Mouse (Mus musculus) embryonic facial prominence, embryonic 15.5 days (tissue): Measurements from ENCODE around the gene Osgin1. TPM values are rescaled to one million over a fixed set of nuclear protein-coding genes. Genes with fewer than 3 reads are reported as not detected.

Experiments used
- ATAC-seq: fragments of 200-750 bp; cut with Nextera tagmentation; 2 replicates; pipeline ENCODE4 v1.8.0; 2017; ENCODE audit warnings: low read depth, moderate TSS enrichment; ENCODE audit not compliant: insufficient number of reproducible peaks, low FRiP score, low TSS enrichment
- H3K27ac ChIP-seq: fragments of 300-500 bp; sonication (generic); replicated peaks from 2 replicates; pipeline ENCODE4 v1.5.1; 2015; ENCODE audit warnings: mild to moderate bottlenecking, inconsistent platforms
- H3K27me3 ChIP-seq: fragments of 300-500 bp; sonication (generic); 2 replicates; pipeline ENCODE4 v1.6.1; 2015; ENCODE audit warnings: inconsistent platforms
- H3K36me3 ChIP-seq: fragments of 300-500 bp; sonication (generic); 2 replicates; pipeline ENCODE4 v1.6.1; 2015; ENCODE audit warnings: mild to moderate bottlenecking, inconsistent platforms
- H3K4me1 ChIP-seq: fragments of 300-500 bp; sonication (generic); 2 replicates; pipeline ENCODE4 v1.6.1; 2015; ENCODE audit warnings: inconsistent platforms
- H3K4me2 ChIP-seq: fragments of 300-500 bp; sonication (generic); replicated peaks from 2 replicates; pipeline ENCODE4 v1.6.1; 2015; ENCODE audit warnings: mild to moderate bottlenecking, inconsistent platforms
- H3K4me3 ChIP-seq: fragments of 300-500 bp; sonication (generic); replicated peaks from 2 replicates; pipeline ENCODE4 v1.5.1; 2015; ENCODE audit warnings: mild to moderate bottlenecking, inconsistent platforms
- H3K9ac ChIP-seq: fragments of 300-500 bp; sonication (generic); 2 replicates; pipeline ENCODE4 v1.6.1; 2015; ENCODE audit warnings: inconsistent platforms
- H3K9me3 ChIP-seq: fragments of 300-500 bp; sonication (generic); replicated peaks from 2 replicates; pipeline ENCODE4 v1.6.1; 2016; ENCODE audit warnings: inconsistent platforms
- WGBS: fragments of 180-500 bp; shearing (Covaris S2); methylation state at CpG from one replicate; pipeline ENCODE4 v1.1.7; 2015; 5-methylcytosine and 5-hydroxymethylcytosine counted together
- polyA plus RNA-seq: library from polyadenylated mRNA; unstranded; fragments of >200 nt; fragmentation: Nextera tagmentation; extraction: Ambion mirVana; gene quantifications from 2 replicates; pipeline ENCODE4 v1.2.1, GENCODE M21; 2015

The Osgin1 gene
- polyA plus RNA-seq, 1 experiment from 2014 or later, result 3.0 TPM

DNA sequence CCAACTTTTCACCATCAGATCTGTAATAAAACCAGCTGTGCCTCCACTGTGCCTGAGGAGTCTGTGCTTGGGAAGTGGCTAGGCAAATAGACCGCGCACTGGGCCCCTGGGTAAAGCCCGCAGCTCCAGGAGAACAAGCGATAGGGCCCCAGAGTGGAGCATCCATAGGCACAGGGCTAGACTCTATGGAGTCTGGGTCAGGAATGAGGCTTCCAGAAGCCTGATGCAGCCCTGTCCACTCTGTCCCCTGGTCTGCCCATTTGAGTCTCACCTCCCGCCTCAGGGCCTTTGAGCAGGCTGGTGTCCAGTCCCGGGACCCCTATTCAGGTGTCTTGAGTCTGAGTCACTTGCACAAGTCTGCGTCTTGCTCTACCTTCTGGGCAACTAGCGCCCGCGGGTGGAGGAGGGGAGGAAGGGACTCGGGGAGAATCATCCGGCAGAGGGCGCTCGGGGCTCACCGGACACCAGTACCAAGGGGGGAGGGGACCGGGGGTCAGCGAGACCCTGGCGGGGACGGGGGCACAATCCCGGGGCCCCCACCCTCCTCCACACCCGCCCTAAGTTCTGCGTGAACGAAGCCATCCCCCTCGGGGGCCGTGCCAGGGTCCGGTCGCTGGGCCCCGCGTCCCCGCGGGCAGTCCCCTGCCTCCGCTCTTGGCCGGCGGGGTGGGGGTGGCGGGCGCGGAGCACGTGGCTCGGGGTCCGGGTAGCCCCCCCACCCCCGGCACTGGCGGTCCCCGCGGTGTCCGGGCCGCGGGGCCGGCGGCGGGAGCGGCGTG, 12.5 kb downstream of the Osgin1 start, which contains the start of gene Necab2:
Gene Necab2 (plus strand): TSS at position 509 of the 779 bp plus-strand sequence.
- no peak for ATAC-seq

DNA sequence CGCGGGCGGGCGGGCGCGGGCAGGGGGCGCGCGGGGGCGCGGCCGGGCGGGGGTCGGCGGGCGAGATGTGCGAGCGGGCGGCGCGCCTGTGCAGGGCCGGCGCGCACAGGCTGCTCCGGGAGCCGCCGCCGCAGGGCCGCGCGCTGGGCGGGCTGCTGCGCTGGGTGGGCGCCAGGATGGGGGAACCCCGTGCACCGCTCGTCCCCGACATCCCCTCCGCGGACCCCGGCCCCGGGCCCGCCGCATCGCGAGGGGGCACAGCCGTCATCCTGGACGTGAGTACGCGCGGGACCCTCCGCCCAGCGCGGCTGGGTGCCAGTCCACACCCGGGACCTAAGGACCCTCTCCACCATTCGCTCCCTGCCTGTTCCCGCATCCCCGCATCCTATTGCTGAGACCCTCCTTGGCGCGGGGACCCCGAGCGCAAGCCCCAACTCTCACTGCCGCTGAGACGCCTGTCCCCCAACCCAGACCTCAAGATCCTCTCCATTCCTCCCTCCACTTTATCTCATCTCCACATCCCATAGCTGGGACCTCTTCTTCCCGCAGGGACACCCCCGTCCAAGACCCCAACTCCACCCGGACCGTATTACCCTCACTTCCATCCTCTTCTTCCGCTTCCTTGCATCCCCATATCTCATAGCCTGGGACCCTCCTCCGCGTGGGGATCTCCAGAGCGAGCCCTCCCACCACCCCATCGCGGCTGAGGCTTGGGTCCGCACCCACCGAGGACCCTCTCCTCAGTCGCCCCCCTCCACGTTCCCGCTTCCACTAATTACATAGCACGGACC, 13.3 kb downstream of the Osgin1 start:
- peak overlapping the region; percentile 98 for H3K4me2 ChIP-seq
- under 1% methylated on average over 41 of the region's 80 CpGs for whole genome bisulfite sequencing
- peaks cover 37% of the 10 kb centered on the region for H3K27me3 ChIP-seq
- H3K36me3 ChIP-seq, result no peaks in the 10 kb centered on the region
- H3K27ac ChIP-seq, result no peak overlapping the region
- peak overlapping the region; percentile 50 for H3K9ac ChIP-seq
- peak overlapping the region; percentile 65 for H3K4me3 ChIP-seq
- ATAC-seq, result 0 out of 2 replicates have a peak, but pooled peaks have one; percentile 12
- no peaks in the 10 kb centered on the region for H3K9me3 ChIP-seq
- peaks cover 14% of the 10 kb centered on the region for H3K4me1 ChIP-seq

More for the DNA sequence above, 12.5 kb downstream of the Osgin1 start, which contains the start of gene Necab2:
- H3K4me2 ChIP-seq, result peak within 1 kb of the TSS; percentile 98
- no peaks in the 10 kb centered on the region for H3K36me3 ChIP-seq
- H3K9me3 ChIP-seq, result no peaks in the 10 kb centered on the region
- peak within 1 kb of the TSS; percentile 50 for H3K9ac ChIP-seq
- H3K27me3 ChIP-seq, result peaks cover 37% of the 10 kb centered on the region
- H3K4me3 ChIP-seq, result peak within 1 kb of the TSS; percentile 65
- peaks cover 14% of the 10 kb centered on the region for H3K4me1 ChIP-seq
- WGBS, result 2% methylated on average over 49 of the region's 52 CpGs
- H3K27ac ChIP-seq, result 0 out of 2 replicates have a peak within 1 kb of the TSS, but pooled peaks have one; percentile 11

DNA sequence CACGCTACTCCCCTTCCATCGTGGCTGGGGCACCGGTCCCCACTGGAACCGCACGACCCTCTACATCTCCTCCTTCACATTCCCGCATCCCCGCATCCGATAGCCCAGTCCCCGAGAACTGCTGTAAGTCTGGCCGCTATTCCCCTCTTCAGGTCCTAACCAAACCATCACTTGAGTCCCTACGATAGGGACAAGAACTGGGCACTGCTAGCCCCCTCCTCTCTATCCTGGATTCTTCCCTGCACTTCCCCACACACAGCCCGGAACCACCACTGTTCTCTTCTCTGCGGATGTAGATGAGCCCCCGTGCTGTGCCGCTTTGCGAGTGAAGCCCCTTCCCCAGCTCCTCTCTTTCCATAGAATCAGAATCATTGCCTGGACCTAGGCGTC, 13.9 kb downstream of the Osgin1 start:
- H3K27ac ChIP-seq, result no peak overlapping the region
- peak overlapping the region; percentile 98 for H3K4me2 ChIP-seq
- peaks cover 37% of the 10 kb centered on the region for H3K27me3 ChIP-seq
- WGBS, result 3% methylated on average over 17 of the region's 17 CpGs
- H3K36me3 ChIP-seq, result no peaks in the 10 kb centered on the region
- H3K4me3 ChIP-seq, result peak overlapping the region; percentile 65
- no peak for ATAC-seq
- no peaks in the 10 kb centered on the region for H3K9me3 ChIP-seq
- H3K4me1 ChIP-seq, result peaks cover 14% of the 10 kb centered on the region
- H3K9ac ChIP-seq, result no peak overlapping the region

GRCm38 (mm10) chr8:119449627-119450026, 15.7 kb downstream of the Osgin1 start:
- no peak overlapping the region for H3K4me3 ChIP-seq
- H3K36me3 ChIP-seq, result no peaks in the 10 kb centered on the region
- no peak for ATAC-seq
- 66% methylated on average over 12 of the region's 12 CpGs for WGBS
- H3K9ac ChIP-seq, result no peak overlapping the region
- peaks cover 14% of the 10 kb centered on the region for H3K4me1 ChIP-seq
- H3K27ac ChIP-seq, result no peak overlapping the region
- no peaks in the 10 kb centered on the region for H3K9me3 ChIP-seq
- peaks cover 37% of the 10 kb centered on the region for H3K27me3 ChIP-seq
- no peak overlapping the region for H3K4me2 ChIP-seq

GRCm38 (mm10) chr8:119451131-119451530, 17.2 kb downstream of the Osgin1 start:
- no peak overlapping the region for H3K4me3 ChIP-seq
- H3K9ac ChIP-seq, result no peak overlapping the region
- no peak for ATAC-seq
- no peak overlapping the region for H3K4me2 ChIP-seq
- peaks cover 26% of the 10 kb centered on the region for H3K27me3 ChIP-seq
- H3K36me3 ChIP-seq, result no peaks in the 10 kb centered on the region
- 85% methylated on average over 4 of the region's 4 CpGs for WGBS
- H3K27ac ChIP-seq, result no peak overlapping the region
- peaks cover 12% of the 10 kb centered on the region for H3K4me1 ChIP-seq
- H3K9me3 ChIP-seq, result no peaks in the 10 kb centered on the region

- H3K4me1 ChIP-seq, result no peaks in the 10 kb centered on the region
- 84% methylated on average over 5 of the region's 5 CpGs for WGBS
- no peaks in the 10 kb centered on the region for H3K36me3 ChIP-seq
- peaks cover 14% of the 10 kb centered on the region for H3K27me3 ChIP-seq
- ATAC-seq, result no peak
- H3K4me2 ChIP-seq, result no peak overlapping the region
- no peaks in the 10 kb centered on the region for H3K9me3 ChIP-seq
- H3K4me3 ChIP-seq, result no peak overlapping the region
- H3K27ac ChIP-seq, result no peak overlapping the region
- H3K9ac ChIP-seq, result no peak overlapping the region
Measured at GRCm38 (mm10) chr8:119452919-119453318, 19.0 kb downstream of the Osgin1 start.

- ATAC-seq, result no peak
- H3K4me2 ChIP-seq, result no peak overlapping the region
- H3K9me3 ChIP-seq, result no peaks in the 10 kb centered on the region
- 0 out of 2 replicates have a peak, but pooled peaks cover 4% of the 10 kb centered on the region for H3K4me1 ChIP-seq
- H3K27me3 ChIP-seq, result no peaks in the 10 kb centered on the region
- WGBS, result 82% methylated on average over 5 of the region's 5 CpGs
- no peak overlapping the region for H3K4me3 ChIP-seq
- no peaks in the 10 kb centered on the region for H3K36me3 ChIP-seq
- H3K9ac ChIP-seq, result no peak overlapping the region
- H3K27ac ChIP-seq, result no peak overlapping the region
Measured at GRCm38 (mm10) chr8:119456045-119456444, 22.1 kb downstream of the Osgin1 start.

- peaks cover 3% of the 10 kb centered on the region for H3K27me3 ChIP-seq
- no peak overlapping the region for H3K9ac ChIP-seq
- 50% methylated on average over 16 of the region's 16 CpGs for WGBS
- H3K9me3 ChIP-seq, result no peaks in the 10 kb centered on the region
- no peak overlapping the region for H3K4me2 ChIP-seq
- no peak for ATAC-seq
- H3K4me3 ChIP-seq, result no peak overlapping the region
- 0 out of 2 replicates have a peak, but pooled peaks cover 9% of the 10 kb centered on the region for H3K4me1 ChIP-seq
- H3K36me3 ChIP-seq, result no peaks in the 10 kb centered on the region
- H3K27ac ChIP-seq, result no peak overlapping the region
Measured at GRCm38 (mm10) chr8:119459724-119460123, 25.8 kb downstream of the Osgin1 start.

DNA sequence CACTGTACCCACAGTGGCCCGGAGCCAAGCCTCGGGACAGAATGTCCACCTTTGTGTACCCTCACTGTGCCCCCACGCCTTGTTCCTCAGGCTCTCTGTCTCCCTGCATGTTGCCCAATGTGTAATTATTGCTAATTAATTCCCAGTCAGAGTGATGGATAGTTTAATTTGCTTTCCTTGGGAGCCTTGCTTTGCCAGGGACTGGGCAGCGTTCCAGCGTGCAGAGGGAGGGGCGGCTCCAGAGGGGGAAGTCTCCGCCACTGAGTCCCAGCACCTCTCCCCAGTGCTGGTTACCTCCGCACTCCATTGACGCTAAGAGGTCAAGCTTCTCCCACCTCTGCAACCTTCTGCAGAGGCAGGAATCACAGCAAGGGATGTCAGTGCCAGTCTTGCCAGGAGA, 27.4 kb downstream of the Osgin1 start:
- peaks cover 24% of the 10 kb centered on the region for H3K4me1 ChIP-seq
- no peak for ATAC-seq
- 79% methylated on average over 9 of the region's 9 CpGs for WGBS

DNA sequence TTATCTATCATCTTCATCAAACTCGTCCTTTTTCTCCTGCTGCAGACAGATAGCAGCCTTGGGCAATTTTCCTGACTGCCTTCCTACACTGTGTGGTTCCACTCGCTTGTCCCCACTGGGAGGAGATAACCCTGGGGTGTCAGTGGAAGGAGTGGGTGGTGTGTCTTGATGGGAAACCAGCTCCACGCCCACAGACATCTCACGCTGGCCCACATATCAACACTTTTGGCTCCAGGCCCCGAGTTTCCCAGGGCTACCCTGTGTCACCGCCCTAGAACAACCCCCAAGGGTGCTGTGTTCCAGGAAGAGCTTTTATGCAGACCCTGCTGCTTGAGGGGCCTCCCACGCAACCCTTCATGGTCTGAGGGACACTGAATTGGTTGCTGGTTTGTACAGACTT, 29.8 kb downstream of the Osgin1 start:
- H3K4me1 ChIP-seq, result peaks cover 26% of the 10 kb centered on the region
- peaks cover 23% of the 10 kb centered on the region for H3K27me3 ChIP-seq
- no peak overlapping the region for H3K4me3 ChIP-seq
- no peak overlapping the region for H3K4me2 ChIP-seq
- 54% methylated on average over 7 of the region's 7 CpGs for WGBS
- H3K36me3 ChIP-seq, result no peaks in the 10 kb centered on the region
- no peak for ATAC-seq
- H3K9me3 ChIP-seq, result no peaks in the 10 kb centered on the region
- H3K27ac ChIP-seq, result no peak overlapping the region
- no peak overlapping the region for H3K9ac ChIP-seq

More for the DNA sequence above, 27.4 kb downstream of the Osgin1 start:
- Histone ChIP-seq H3K27ac (no peak overlapping the region), H3K27me3 (peaks cover 18% of the 10 kb centered on the region), H3K4me2 (no peak overlapping the region), H3K9me3 (no peaks in the 10 kb centered on the region), H3K36me3 (no peaks in the 10 kb centered on the region), H3K9ac (no peak overlapping the region), H3K4me3 (no peak overlapping the region)

DNA sequence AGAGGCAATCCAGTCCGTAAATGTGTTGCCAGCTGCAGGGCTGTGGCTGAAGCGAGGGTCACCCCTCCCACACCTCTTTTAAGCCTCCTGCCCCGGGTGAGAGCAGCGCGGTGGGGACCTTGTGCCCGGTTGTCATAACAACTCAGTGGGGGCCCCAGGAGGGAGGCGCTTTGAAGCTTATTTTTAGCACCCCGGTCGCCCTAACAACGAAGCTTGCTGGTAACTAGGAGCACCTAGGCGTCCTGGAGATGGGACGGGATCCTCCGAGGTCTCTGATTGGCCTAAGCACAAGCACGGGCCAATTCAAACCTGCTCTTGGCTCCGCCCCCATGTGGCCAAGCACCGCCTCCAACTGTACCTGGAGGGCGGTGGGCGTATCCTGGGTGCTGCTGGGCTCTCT, 32.2 kb downstream of the Osgin1 start:
- Histone ChIP-seq H3K4me1 (peaks cover 22% of the 10 kb centered on the region), H3K27ac (no peak overlapping the region), H3K9ac (no peak overlapping the region), H3K4me2 (peak overlapping the region; percentile 32), H3K27me3 (peaks cover 23% of the 10 kb centered on the region), H3K4me3 (no peak overlapping the region), H3K9me3 (no peaks in the 10 kb centered on the region), H3K36me3 (no peaks in the 10 kb centered on the region)
- 3% methylated on average over 18 of the region's 18 CpGs for WGBS
- ATAC-seq, result peak; percentile 65
